Mouse (Mus musculus): ENCODE measurements around the gene Lcn8.
A peak's percentile ranks its signal among the peaks of the same experiment; 100 is the strongest.

The Lcn8 gene

DNA sequence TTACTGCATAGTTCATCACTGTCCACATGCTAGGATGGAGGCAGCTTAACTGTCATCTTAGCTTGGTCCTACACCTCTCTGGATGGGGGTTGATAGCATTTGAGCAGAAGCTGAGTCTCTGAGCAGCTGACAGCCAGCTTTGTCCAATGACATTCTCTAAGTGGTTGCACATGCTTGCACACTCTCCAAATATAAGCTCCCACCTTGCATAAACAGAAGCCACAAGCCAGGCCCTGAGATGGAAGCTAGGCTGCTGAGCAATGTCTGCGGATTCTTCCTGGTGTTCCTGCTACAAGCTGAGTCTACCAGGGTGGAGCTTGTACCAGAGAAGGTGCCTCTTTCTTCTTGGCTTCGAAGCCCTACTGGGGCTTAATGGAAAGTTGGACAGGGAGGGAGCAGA lies at the start of gene Lcn8:
Gene Lcn8 (plus strand): TSS at position 219 of the 400 bp plus-strand sequence.
- DNase-seq (ENCODE audit: inconsistent age in 2 of 2, low spot score in 1 of 2): no peak

GRCm38 (mm10) chr2:25607761-25608622 lies 44.9 kb upstream of the Lcn8 start, which contains the start of gene Rabl6:
Gene Rabl6 (minus strand): TSS chr2:25608521.
- DNase-seq (ENCODE audit: inconsistent age in 2 of 2, low spot score in 1 of 2): peak; percentile 91 to 97

DNA sequence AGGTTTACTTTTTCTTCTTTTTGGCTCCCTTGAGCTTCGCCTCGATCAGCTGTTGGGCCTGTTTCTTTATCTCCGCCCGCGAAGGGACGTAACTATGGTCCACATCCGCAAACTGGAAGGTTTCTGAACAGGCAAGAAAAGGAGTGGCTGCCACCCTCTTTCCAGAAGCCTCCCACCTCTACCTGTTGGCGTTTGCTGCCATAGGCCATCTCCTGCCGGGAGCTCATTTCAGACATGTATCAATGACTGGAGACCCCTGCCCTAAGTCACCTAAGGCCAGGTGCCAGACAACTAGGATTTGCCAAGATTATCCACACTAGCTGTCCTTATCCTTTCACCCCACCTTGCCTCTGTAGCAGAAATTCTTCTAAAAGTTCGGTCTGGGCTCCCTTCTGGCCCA lies 44.2 kb upstream of the Lcn8 start:
- no peak for DNase-seq (ENCODE audit: inconsistent age in 2 of 2, low spot score in 1 of 2)

GRCm38 (mm10) chr2:25616398-25616797 lies 36.5 kb upstream of the Lcn8 start:
- no peak for DNase-seq (ENCODE audit: inconsistent age in 2 of 2, low spot score in 1 of 2)

GRCm38 (mm10) chr2:25617578-25617977 lies 35.3 kb upstream of the Lcn8 start, which contains the start of gene Ccdc183:
Gene Ccdc183 (minus strand): TSS chr2:25617678.
- no peak for DNase-seq (ENCODE audit: inconsistent age in 2 of 2, low spot score in 1 of 2)

DNA sequence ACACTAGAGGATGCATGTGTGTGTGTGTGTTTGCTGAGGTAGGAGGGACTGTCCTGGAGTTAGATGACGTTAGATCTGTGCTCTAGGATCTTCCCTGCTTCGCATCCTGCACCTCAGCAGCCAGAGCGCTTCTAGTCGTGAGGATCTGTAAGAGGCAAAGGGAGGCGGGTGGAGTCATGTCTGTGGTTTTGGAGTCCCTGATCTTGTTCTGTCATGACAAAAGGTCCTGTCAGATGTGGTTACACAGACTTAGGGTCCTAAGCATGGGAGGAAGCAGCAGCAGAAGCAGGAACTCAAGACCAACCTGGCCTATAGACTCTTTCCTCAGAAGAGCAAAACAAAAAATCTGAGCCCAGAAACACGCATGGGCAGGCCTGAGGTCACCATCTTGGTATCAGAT lies 32.5 kb upstream of the Lcn8 start:
- DNase-seq (ENCODE audit: inconsistent age in 2 of 2, low spot score in 1 of 2): no peak

DNA sequence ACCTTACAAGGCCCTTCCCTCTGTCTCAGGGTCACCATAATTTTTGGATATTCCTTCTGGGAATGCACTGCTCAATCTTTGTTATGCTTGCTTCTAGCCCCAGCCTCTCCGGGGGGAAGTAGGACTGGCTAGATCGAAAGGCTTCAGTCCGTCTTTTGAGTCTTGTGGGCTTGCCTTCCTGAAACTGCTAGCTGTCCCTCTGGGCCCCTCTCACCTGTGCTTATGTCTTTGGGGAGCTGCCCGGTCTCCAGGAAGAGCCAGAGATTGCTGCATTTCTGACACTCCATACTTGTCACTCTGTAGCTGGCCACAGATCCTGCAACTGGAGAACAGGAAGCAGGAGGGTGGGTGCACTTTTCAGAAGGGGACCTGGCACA lies 32.1 kb upstream of the Lcn8 start:
- no peak for DNase-seq (ENCODE audit: inconsistent age in 2 of 2, low spot score in 1 of 2)

DNA sequence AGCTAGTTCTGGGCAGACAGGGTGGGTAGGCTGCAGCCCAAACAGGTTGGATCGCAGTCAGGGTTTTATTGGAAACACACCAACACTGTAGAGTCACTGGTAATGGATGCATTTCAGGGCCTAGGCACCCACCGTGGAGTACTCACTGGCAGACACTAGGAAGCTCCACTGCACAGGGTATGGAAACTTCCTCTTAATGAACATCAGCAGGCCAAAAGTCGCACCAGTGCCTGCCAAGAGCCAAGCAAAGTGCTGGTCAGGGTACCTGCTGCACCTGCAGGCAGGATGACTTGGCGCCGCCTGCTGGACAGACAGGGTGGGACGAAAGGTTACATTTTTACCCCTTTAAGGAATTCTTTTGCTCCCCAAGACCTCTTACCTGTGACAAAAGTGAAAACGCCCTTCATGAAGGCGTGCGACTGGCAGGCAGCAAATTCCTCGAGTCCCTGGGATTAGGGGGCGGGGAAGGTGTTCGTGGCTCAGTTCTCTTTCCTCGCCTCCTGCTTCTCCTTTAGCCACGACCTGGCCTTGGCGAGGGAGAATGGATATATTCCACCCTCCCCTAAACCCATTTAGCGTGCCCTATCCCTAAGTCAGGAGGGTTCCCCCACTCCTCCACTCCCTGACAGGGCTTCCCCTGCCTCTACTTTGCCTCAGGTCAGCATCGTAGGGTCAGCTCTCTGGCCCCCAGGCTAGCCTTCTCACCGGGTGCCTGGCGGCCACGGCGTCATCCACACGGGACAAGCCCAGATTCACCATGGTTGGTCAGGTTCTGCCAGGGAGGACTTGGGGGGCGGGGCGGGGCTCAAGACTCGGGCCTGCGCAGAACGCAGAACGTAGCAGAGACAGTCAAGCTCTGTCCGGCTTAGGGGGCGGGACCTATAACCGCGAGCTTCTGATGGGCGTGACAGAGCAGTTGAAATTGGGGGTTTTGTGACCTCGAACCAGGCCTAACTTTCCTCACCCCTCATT lies 31.4 kb upstream of the Lcn8 start, which contains the start of gene Tmem141:
Gene Tmem141 (minus strand): TSS at position 777 of the 972 bp plus-strand sequence.
- peak; percentile 95 to 97 for DNase-seq (ENCODE audit: inconsistent age in 2 of 2, low spot score in 1 of 2)

DNA sequence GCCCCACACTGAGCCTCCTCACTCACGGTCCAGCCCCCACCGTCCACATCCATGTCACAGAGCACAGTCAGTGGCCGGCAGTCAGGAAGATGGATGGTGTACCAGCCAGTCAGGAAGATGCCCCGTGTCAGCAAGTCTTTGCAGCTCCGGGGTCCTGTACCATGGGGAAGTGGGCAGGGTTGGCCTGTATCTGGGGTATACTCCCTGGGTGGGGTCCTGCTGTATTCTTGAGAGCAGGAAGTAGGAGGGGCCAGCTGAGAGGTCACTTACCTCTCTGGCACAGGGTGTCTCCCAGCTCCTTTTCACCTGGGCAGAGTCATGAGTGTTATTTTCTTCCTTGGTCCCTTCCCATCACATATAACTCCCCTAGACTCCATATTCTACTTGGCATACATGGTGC lies 26.9 kb upstream of the Lcn8 start:
- no peak for DNase-seq (ENCODE audit: inconsistent age in 2 of 2, low spot score in 1 of 2)

DNA sequence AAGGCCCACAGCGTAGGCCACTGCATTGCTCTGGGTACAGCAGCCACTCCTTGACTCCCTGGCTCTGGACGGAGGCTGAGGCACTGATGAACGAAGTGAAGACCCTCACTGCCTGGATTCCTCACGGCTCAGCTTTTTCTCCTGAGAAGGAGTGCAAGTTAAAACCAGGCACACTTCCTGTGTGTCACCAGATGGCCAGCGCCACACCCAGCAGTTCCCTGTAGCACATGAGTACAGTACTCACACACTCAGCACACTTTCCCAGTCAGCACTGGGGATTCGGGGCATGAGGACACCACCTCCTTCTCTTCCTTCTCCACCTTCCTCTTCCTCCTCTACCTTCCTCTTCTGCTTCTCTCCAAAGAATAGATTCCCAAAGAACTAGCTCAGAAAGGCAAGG lies 25.1 kb upstream of the Lcn8 start, which contains the start of gene Fcna:
Gene Fcna (minus strand): TSS at position 220 of the 400 bp plus-strand sequence.
- no peak for DNase-seq (ENCODE audit: inconsistent age in 2 of 2, low spot score in 1 of 2)

DNA sequence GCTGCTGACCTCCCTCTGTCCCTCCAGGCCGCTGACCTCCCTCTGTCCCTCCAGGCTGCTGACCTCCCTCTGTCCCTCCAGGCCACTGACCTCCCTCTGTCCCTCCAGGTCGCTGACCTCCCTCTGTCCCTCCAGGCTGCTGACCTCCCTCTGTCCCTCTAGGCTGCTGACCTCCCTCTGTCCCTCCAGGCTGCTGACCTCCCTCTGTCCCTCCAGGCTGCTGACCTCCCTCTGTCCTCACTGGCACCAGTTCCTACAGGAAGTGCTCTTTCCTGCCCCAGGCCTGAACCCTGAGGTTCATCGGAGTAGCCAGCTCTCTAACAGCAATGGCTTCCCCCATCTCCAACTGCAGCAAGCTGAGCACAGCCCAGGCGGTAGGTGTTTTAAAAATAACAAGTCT lies 24.2 kb upstream of the Lcn8 start:
- peak in 1 of 2 experiments; percentile 58 for DNase-seq (ENCODE audit: inconsistent age in 2 of 2, low spot score in 1 of 2)

GRCm38 (mm10) chr2:25633616-25634015 lies 19.3 kb upstream of the Lcn8 start:
- peak; percentile 60 to 88 for DNase-seq (ENCODE audit: inconsistent age in 2 of 2, low spot score in 1 of 2)

DNA sequence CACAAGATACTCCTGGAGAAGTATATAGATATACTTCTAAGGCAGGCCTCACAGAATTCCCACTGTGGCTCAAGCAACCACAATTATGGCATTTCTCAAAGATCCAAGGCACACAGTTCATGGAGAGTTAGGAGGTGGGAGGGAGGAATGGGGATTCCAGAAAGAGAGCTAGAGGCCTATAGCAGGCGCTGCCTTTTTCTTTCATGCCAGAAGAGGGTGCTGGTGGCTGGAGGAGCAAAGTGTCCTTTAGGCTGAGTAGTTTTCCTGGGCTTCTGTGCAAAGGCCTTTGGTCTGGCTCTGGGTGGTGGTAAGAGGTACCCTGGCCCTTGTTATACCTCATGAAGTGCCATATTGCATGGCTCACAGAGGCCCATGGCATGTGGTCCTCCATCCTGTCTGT lies 18.9 kb upstream of the Lcn8 start:
- DNase-seq (ENCODE audit: inconsistent age in 2 of 2, low spot score in 1 of 2): peak in 1 of 2 experiments; percentile 81

DNA sequence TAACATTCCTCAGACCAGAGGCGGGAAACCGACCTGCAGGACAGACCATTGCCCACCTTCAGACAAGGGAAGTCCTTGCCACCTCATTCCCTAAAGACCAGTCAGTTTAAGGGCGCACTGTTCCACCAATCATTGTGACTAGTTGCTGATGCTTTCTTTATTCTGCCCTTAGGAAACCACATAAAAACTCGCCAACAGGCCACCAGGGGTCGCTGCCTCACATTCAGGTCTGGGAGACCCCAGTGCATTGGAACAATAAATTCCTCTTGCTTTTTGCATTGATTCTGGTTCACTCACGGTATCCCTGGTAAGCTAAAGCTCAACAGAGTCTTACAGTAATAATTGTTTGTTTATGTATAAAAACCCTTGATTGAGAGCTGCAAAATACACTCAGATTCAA lies 13.0 kb upstream of the Lcn8 start:
- DNase-seq (ENCODE audit: inconsistent age in 2 of 2, low spot score in 1 of 2): peak; percentile 50 to 80

DNA sequence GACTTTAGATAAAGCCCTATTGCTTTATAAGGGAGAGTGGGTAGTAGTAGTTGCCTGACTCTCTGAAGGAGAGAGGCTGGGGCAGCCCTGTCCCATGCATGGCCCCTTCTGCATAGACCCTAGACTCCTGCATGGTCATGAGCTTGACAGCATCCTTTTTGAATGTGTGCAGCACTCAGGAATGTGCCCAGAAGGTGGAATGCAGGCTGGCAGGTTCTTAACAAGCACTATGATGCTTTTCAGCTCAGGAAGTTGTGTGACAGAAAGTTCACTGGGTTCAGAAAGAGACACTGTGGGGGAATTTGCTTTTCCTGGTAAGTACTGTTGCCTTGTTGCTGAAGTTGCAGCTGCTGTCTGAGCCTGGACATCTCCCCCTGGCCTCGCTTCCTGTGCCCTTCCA lies 1.6 kb downstream of the Lcn8 start:
- DNase-seq (ENCODE audit: inconsistent age in 2 of 2, low spot score in 1 of 2): no peak

GRCm38 (mm10) chr2:25656691-25657090 lies 3.8 kb downstream of the Lcn8 start:
- DNase-seq (ENCODE audit: inconsistent age in 2 of 2, low spot score in 1 of 2): no peak

DNA sequence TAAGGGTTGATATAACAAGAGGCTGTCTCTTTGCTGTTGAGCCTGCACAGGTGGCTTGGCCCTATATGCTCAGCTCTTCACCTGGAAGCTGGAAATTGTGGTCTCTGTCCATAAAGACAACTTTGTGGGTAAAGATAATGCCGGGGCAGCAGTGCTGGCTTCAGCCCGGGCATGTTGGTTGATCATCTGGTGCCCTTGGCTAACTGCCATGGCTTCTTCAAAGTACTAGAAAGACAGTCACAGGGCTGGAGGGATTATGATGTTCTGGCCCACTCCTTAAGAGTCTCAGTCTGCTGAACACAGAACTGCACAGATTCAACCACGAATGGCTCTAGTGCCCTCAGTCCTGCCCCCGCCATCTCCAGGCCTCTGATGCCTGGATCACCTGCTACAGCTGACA lies 4.3 kb downstream of the Lcn8 start:
- DNase-seq (ENCODE audit: inconsistent age in 2 of 2, low spot score in 1 of 2): peak; percentile 49 to 83

DNA sequence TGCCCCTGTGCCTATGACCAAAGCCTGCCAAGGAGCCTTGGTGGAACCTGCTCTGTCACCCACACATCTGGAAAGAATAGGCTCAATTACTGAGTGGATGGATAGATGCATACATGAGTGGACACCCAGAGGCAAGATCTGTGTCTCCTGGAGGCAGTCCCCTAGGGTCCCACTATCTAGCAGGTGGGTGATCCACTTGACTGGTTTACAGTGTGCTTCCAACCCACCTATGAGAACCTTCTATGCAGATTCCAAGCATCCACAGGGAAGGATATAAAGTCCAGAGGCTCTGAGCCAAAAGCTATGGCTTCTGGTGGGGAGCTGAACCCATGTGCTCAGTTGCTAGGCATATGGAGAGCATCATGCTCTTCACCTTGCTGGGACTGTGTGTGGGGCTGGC lies 4.7 kb downstream of the Lcn8 start, which contains the start of gene Lcn5:
Gene Lcn5 (plus strand): TSS at position 301 of the 400 bp plus-strand sequence.
- no peak for DNase-seq (ENCODE audit: inconsistent age in 2 of 2, low spot score in 1 of 2)

GRCm38 (mm10) chr2:25660279-25660678 lies 7.4 kb downstream of the Lcn8 start:
- peak; percentile 23 to 76 for DNase-seq (ENCODE audit: inconsistent age in 2 of 2, low spot score in 1 of 2)

DNA sequence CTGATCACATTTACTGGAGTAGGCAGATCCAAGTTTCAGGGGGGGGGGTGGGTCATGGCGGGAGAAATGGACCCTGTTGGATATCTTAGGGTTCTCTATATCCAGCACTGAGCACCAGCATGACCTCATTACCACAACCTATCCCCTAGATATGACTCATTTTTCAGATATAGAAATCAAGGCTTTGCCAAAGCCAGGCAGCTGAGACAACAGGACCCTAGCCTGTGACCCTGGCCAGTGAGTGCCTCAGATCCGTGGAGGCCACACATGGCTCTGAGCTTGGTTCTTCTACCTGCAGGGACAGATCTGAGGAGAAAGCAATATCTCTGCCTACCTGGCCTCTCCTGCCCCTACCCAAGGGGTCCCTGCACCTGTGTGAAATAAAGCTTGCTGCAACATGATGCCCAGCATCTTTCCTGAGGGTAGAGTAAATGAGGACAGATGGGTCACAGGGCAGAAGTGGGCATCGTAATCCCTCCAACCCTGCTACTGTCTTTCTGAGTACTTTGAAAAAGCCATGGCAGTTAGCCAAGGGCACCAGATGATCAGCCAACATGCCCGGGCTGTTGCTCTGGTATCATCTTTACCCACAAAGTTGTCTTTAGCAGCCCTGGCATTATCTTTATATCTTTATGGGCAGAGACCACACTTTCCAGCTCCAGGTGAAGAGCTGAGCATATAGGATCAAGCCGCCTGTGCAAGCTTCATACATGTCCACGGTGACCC lies 8.5 kb downstream of the Lcn8 start:
- DNase-seq (ENCODE audit: inconsistent age in 2 of 2, low spot score in 1 of 2): peak; percentile 29 to 73

GRCm38 (mm10) chr2:25663511-25663910 lies 10.6 kb downstream of the Lcn8 start:
- peak; percentile 71 to 92 for DNase-seq (ENCODE audit: inconsistent age in 2 of 2, low spot score in 1 of 2)

All from adrenal gland, adult (tissue).